Mouse (Mus musculus): ENCODE results near the gene Ankrd13d. TPM values are rescaled to one million over a fixed set of nuclear protein-coding genes. Genes with fewer than 3 reads are reported as not detected.

Gene Ankrd13d
- polyA plus RNA-seq, 1 experiment, result 2.2 TPM

GRCm38 (mm10) chr19:4315223-4315944 is 32.4 kb upstream of the Ankrd13d start:
- H3K79me3 ChIP-seq (ENCODE audit: low read depth), result no peaks in the 10 kb centered on the region
- H3ac ChIP-seq (ENCODE audit: control insufficient read depth, insufficient read length, low read depth), result no peak overlapping the region
- H3K36me3 ChIP-seq (ENCODE audit: control insufficient read depth, insufficient read depth), result peaks cover 49% of the 10 kb centered on the region
- H3K4me3 ChIP-seq (ENCODE audit: insufficient read depth, poor library complexity, severe bottlenecking), result no peak overlapping the region
- H3K27me3 ChIP-seq (ENCODE audit: control insufficient read depth, insufficient read depth, insufficient read length), result no peaks in the 10 kb centered on the region
- TF ChIP-seq USF1 (IDR thresholded peaks at IDR 0.05; ENCODE audit: low read depth) (peak; percentile 86), FOSL1 (IDR thresholded peaks at IDR 0.05; ENCODE audit: insufficient read depth, low read length, poor library complexity, severe bottlenecking) (no peak), MAX (IDR thresholded peaks at IDR 0.05) (peak; percentile 15)
- no peaks in the 10 kb centered on the region for H3K79me2 ChIP-seq (ENCODE audit: control insufficient read depth, insufficient read depth)

DNA sequence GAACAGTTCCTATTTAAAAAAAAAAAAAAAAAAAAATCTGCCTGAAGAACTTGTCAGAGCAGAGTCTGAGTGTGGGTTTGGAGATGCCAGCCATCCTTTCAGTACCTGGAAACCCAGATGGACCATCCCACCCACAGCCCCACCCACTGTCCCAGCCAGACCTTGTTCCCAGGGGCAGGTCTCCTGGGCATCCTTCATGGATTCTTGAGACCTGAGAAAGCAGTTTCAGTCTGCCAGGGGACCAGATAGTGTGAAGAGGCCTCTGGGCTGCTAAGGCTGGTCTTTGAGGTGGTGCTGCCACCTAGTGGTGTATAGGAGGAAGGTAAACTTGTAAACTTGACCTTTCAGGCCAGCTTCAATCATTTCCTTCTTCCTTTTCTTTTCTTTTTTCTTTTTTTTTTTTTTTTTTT is 26.8 kb upstream of the Ankrd13d start:
- H3K79me3 ChIP-seq (ENCODE audit: low read depth), result peaks cover 6% of the 10 kb centered on the region
- TF ChIP-seq USF1 (IDR thresholded peaks at IDR 0.05; ENCODE audit: low read depth), result no peak
- TF ChIP-seq CTCF (IDR thresholded peaks at IDR 0.05; ENCODE audit: control insufficient read depth, insufficient read depth, insufficient read length), result peak; percentile 50
- H3K27me3 ChIP-seq (ENCODE audit: control insufficient read depth, insufficient read depth, insufficient read length), result no peaks in the 10 kb centered on the region

DNA sequence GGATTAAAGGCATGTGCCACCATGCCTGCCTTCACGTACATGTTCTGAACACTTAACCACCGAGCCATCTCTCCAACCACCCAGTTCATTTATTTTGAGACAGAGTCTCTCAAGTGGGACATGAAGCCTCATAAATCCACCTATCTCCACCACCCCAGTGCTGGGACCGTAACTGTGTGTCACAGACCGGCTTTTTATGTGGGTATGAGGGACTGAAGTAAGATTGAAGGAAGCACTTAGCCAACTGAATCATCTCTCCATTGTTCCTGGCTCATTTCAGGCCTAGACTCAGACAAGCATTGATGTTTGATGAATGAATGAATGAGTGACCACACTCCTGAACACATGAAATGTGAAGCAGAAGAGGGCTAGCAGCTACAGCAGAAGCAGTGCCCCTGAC is 26.4 kb upstream of the Ankrd13d start:
- H3K79me2 ChIP-seq (ENCODE audit: control insufficient read depth, insufficient read depth), result peaks cover 15% of the 10 kb centered on the region
- no peak for TF ChIP-seq MAX (IDR thresholded peaks at IDR 0.05)
- TF ChIP-seq MYOD1 (IDR thresholded peaks at IDR 0.05; ENCODE audit: control insufficient read depth, insufficient read length, low read depth), result no peak
- TF ChIP-seq FOSL1 (IDR thresholded peaks at IDR 0.05; ENCODE audit: insufficient read depth, low read length, poor library complexity, severe bottlenecking), result no peak
- TF ChIP-seq CEBPB (IDR thresholded peaks at IDR 0.05; ENCODE audit: low read depth), result no peak
- no peak for TF ChIP-seq MYOG (IDR thresholded peaks at IDR 0.05; ENCODE audit: control insufficient read depth, extremely low read depth, insufficient read length)
- TF ChIP-seq USF1 (IDR thresholded peaks at IDR 0.05; ENCODE audit: low read depth), result no peak
- TF ChIP-seq CTCF (IDR thresholded peaks at IDR 0.05; ENCODE audit: control insufficient read depth, insufficient read depth, insufficient read length), result no peak
- peaks cover 11% of the 10 kb centered on the region for H3K79me3 ChIP-seq (ENCODE audit: low read depth)
- H3K4me3 ChIP-seq (ENCODE audit: insufficient read depth, poor library complexity, severe bottlenecking), result no peak overlapping the region
- no peak overlapping the region for H3ac ChIP-seq (ENCODE audit: control insufficient read depth, insufficient read length, low read depth)
- peaks cover 13% of the 10 kb centered on the region for H3K36me3 ChIP-seq (ENCODE audit: control insufficient read depth, insufficient read depth)
- no peaks in the 10 kb centered on the region for H3K27me3 ChIP-seq (ENCODE audit: control insufficient read depth, insufficient read depth, insufficient read length)

More for the DNA sequence above, 26.8 kb upstream of the Ankrd13d start:
- peaks cover 11% of the 10 kb centered on the region for H3K79me2 ChIP-seq (ENCODE audit: control insufficient read depth, insufficient read depth)
- H3ac ChIP-seq (ENCODE audit: control insufficient read depth, insufficient read length, low read depth), result no peak overlapping the region
- H3K4me3 ChIP-seq (ENCODE audit: insufficient read depth, poor library complexity, severe bottlenecking), result no peak overlapping the region
- peaks cover 10% of the 10 kb centered on the region for H3K36me3 ChIP-seq (ENCODE audit: control insufficient read depth, insufficient read depth)

GRCm38 (mm10) chr19:4306190-4306577 is 23.2 kb upstream of the Ankrd13d start, which contains the start of gene Grk2:
Gene Grk2, minus strand, starts transcription at chr19:4306222.
- Histone ChIP-seq H3K79me2 (ENCODE audit: control insufficient read depth, insufficient read depth) (peaks cover 47% of the 10 kb centered on the region), H3K4me3 (ENCODE audit: insufficient read depth, poor library complexity, severe bottlenecking) (peak within 1 kb of the TSS; percentile 65), H3K79me3 (ENCODE audit: low read depth) (peaks cover 34% of the 10 kb centered on the region), H3K27me3 (ENCODE audit: control insufficient read depth, insufficient read depth, insufficient read length) (no peaks in the 10 kb centered on the region), H3K36me3 (ENCODE audit: control insufficient read depth, insufficient read depth) (peaks cover 3% of the 10 kb centered on the region), H3ac (ENCODE audit: control insufficient read depth, insufficient read length, low read depth) (peak within 1 kb of the TSS; percentile 87)
- no peak for TF ChIP-seq MAX (IDR thresholded peaks at IDR 0.05)
- TF ChIP-seq CTCF (IDR thresholded peaks at IDR 0.05; ENCODE audit: control insufficient read depth, insufficient read depth, insufficient read length), result peak; percentile 92
- TF ChIP-seq CEBPB (IDR thresholded peaks at IDR 0.05; ENCODE audit: low read depth), result no peak
- no peak for TF ChIP-seq FOSL1 (IDR thresholded peaks at IDR 0.05; ENCODE audit: insufficient read depth, low read length, poor library complexity, severe bottlenecking)

- peak overlapping the region; percentile 87 for H3ac ChIP-seq (ENCODE audit: control insufficient read depth, insufficient read length, low read depth)
- peak overlapping the region; percentile 65 for H3K4me3 ChIP-seq (ENCODE audit: insufficient read depth, poor library complexity, severe bottlenecking)
- peaks cover 3% of the 10 kb centered on the region for H3K36me3 ChIP-seq (ENCODE audit: control insufficient read depth, insufficient read depth)
- H3K79me2 ChIP-seq (ENCODE audit: control insufficient read depth, insufficient read depth), result peaks cover 52% of the 10 kb centered on the region
- no peak for TF ChIP-seq CEBPB (IDR thresholded peaks at IDR 0.05; ENCODE audit: low read depth)
- TF ChIP-seq MAX (IDR thresholded peaks at IDR 0.05), result no peak
- TF ChIP-seq MYOD1 (IDR thresholded peaks at IDR 0.05; ENCODE audit: control insufficient read depth, insufficient read length, low read depth), result no peak
- no peak for TF ChIP-seq USF1 (IDR thresholded peaks at IDR 0.05; ENCODE audit: low read depth)
- no peak for TF ChIP-seq FOSL1 (IDR thresholded peaks at IDR 0.05; ENCODE audit: insufficient read depth, low read length, poor library complexity, severe bottlenecking)
- no peaks in the 10 kb centered on the region for H3K27me3 ChIP-seq (ENCODE audit: control insufficient read depth, insufficient read depth, insufficient read length)
- peaks cover 38% of the 10 kb centered on the region for H3K79me3 ChIP-seq (ENCODE audit: low read depth)
Observed at GRCm38 (mm10) chr19:4305491-4306189, 22.7 kb upstream of the Ankrd13d start.

- TF ChIP-seq MAX (IDR thresholded peaks at IDR 0.05) (no peak), USF1 (IDR thresholded peaks at IDR 0.05; ENCODE audit: low read depth) (no peak), CEBPB (IDR thresholded peaks at IDR 0.05; ENCODE audit: low read depth) (no peak), FOSL1 (IDR thresholded peaks at IDR 0.05; ENCODE audit: insufficient read depth, low read length, poor library complexity, severe bottlenecking) (no peak), MYOD1 (IDR thresholded peaks at IDR 0.05; ENCODE audit: control insufficient read depth, insufficient read length, low read depth) (no peak), MYOG (IDR thresholded peaks at IDR 0.05; ENCODE audit: control insufficient read depth, extremely low read depth, insufficient read length) (no peak), CTCF (IDR thresholded peaks at IDR 0.05; ENCODE audit: control insufficient read depth, insufficient read depth, insufficient read length) (no peak)
- Histone ChIP-seq H3K27me3 (ENCODE audit: control insufficient read depth, insufficient read depth, insufficient read length) (no peaks in the 10 kb centered on the region), H3K79me3 (ENCODE audit: low read depth) (peaks cover 42% of the 10 kb centered on the region), H3K79me2 (ENCODE audit: control insufficient read depth, insufficient read depth) (peaks cover 60% of the 10 kb centered on the region), H3ac (ENCODE audit: control insufficient read depth, insufficient read length, low read depth) (peak overlapping the region; percentile 25), H3K36me3 (ENCODE audit: control insufficient read depth, insufficient read depth) (peaks cover 3% of the 10 kb centered on the region), H3K4me3 (ENCODE audit: insufficient read depth, poor library complexity, severe bottlenecking) (peak overlapping the region; percentile 65)
Observed at GRCm38 (mm10) chr19:4304871-4305321, 22.0 kb upstream of the Ankrd13d start.

Measured in C2C12 (cell line).